Mouse (Mus musculus) cerebellum, adult 2 months (tissue): Measurements from ENCODE around the gene Cog5.

Experiments
- CTCF ChIP-seq: fragments of 200-500 bp; IDR thresholded peaks from 2 replicates; pipeline ENCODE4 v1.5.1; 2011; ENCODE audit warnings: low read depth, mild to moderate bottlenecking, control low read depth, low read length, moderate library complexity, borderline replicate concordance; ENCODE audit not compliant: insufficient read depth
- POLR2A ChIP-seq: fragments of 200-500 bp; IDR thresholded peaks from 2 replicates; pipeline ENCODE4 v1.6.1; 2011; ENCODE audit warnings: low read length, control low read depth, borderline replicate concordance; ENCODE audit not compliant: insufficient read depth

GRCm38 (mm10) chr12:31857784-31858183, 203.1 kb downstream of the Cog5 start:
- no peak for TF ChIP-seq CTCF
- TF ChIP-seq POLR2A, result no peak
